Mouse (Mus musculus) erythroblast, adult 5-6 weeks (primary cell): ENCODE results near the gene Macf1. TPM values are rescaled to one million over a fixed set of nuclear protein-coding genes. Genes with fewer than 3 reads are reported as not detected.
"Not testable (repeated sequence)": the region's sequence is repeated elsewhere in the genome, so short reads cannot be mapped to it uniquely, and the experiment has no call there.

ENCODE experiments used
- ATAC-seq: replicated peaks from 2 replicates; pipeline ENCODE4 v1.8.0; 2016; ENCODE audit warnings: moderate number of reproducible peaks, mild to moderate bottlenecking, moderate TSS enrichment, inconsistent platforms; ENCODE audit not compliant: poor library complexity, low FRiP score, severe bottlenecking
- total RNA-seq, 2 experiments: library from RNA; stranded (forward) in 1 of 2; stranded (reverse) in 1 of 2; fragments of 150-400 nt in 1 of 2; fragments of 200-764, 138-1000 nt in 1 of 2; gene quantifications; 2 replicates each; pipeline versions ENCODE4 v1.2.3 to v1.2.4; 2015 to 2017; ENCODE audit warnings: low replicate concordance in 2 of 2

Macf1 gene
- total RNA-seq, 2 experiments from 2014 or later, result 52.5 to 65.5 TPM

- ATAC-seq, result no peak
Measured at GRCm38 (mm10) chr4:123565291-123565861, 118.8 kb downstream of the Macf1 start.

- 0 out of 2 replicates have a peak, but pooled peaks have one; percentile 55 for ATAC-seq
Measured at GRCm38 (mm10) chr4:123564051-123564791, 119.9 kb downstream of the Macf1 start.

GRCm38 (mm10) chr4:123562177-123562815, 121.9 kb downstream of the Macf1 start:
- no peak for ATAC-seq

DNA sequence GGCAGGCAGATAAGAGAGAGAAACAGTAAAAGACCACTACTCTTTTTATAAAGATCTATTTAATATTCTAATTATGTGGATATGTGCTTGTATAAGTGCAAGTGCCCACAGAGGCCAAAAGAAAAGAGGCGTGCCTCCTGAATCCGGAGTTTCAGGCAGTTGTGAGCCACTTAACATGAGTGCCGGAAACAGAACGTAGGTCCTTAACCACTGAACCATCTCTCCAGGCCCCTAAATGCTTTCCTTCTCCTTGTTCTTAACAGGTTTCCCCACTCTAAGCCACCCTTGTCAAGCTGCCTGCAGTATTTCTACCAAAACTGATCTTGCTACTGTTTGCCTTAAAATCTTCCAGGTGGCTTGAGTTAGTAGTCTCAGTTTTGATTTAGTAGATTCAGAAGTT, 123.3 kb downstream of the Macf1 start:
- no peak for ATAC-seq

- ATAC-seq, result no peak
Measured at GRCm38 (mm10) chr4:123558496-123558895, 125.7 kb downstream of the Macf1 start.

- no peak for ATAC-seq
Measured at GRCm38 (mm10) chr4:123555251-123555650, 128.9 kb downstream of the Macf1 start.

DNA sequence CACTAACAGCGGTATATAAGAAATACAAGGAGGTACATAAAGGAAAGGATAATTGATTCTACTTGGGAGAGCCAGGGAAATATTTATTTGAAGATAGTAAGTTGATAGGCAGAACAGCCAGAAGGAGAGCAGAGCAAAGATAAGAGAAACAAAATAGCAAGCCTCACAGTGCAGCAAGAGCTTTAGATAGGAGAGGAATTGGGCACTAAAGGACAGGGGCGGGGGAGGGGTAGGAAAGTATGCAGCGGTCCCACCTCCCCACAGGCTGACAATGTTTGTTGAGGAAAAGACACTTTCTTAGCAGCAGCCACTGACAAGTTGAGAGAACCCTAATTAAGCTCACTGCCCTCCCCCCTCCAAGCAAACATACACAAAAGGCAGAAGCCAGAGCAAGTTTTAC, 131.5 kb downstream of the Macf1 start:
- ATAC-seq, result no peak

GRCm38 (mm10) chr4:123548317-123548716, 135.8 kb downstream of the Macf1 start:
- no peak for ATAC-seq

DNA sequence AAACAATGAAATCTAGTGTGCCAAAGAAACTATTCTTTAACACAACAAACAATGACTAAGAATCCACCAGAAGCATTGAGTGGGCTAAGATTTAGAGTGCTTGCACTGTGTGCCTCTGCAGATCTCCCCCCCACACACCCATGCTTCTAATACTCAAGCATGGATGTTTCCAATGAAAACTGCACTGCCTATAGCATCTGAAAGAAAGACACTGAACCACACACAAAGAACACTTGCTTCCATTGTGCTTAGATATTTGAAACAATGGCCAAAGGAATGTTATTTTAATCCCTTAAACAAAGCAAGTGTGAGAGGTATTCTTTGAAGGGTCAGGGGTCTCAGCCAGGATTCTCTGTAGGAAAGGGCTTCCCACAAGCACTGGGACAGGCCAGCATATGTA, 140.5 kb downstream of the Macf1 start:
- ATAC-seq, result no peak

DNA sequence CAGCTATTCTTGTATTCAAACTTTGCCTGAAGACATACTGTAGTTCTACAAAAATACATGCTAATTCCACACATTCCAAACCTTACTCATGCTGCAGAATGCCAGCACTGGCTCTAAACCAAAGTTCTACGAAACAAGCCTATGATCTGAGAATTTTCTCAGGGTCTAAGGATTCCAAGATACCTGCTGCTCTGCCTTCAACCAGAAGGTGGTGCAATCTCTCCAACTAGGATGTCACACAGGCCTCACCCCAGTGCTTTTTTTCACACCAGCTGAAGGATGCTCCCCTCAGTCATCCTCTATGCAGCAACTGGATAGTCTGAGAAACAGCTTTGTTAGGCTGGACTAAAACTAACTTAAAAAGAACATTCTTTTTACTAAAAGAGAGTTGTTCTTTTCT, 148.9 kb downstream of the Macf1 start:
- ATAC-seq, result no peak

DNA sequence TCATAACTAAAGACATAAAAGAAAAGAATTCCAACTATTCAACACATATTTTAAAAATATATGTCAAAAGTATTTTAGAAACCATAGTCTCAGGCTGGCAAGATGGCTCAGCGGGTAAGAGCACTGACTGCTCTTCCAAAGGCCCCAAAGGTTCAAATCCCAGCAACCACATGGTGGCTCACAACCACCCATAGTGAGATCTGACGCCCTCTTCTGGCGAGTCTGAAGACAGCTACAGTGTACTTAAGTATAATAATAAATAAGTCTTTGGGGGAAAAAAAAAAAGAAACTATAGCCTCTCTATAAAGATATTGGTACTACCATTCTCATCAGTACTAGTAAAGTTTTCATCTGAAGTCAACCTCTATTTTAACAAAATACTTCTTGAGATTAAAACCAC, 152.2 kb downstream of the Macf1 start:
- ATAC-seq, result no peak

GRCm38 (mm10) chr4:123530976-123531375, 153.2 kb downstream of the Macf1 start:
- no peak for ATAC-seq

DNA sequence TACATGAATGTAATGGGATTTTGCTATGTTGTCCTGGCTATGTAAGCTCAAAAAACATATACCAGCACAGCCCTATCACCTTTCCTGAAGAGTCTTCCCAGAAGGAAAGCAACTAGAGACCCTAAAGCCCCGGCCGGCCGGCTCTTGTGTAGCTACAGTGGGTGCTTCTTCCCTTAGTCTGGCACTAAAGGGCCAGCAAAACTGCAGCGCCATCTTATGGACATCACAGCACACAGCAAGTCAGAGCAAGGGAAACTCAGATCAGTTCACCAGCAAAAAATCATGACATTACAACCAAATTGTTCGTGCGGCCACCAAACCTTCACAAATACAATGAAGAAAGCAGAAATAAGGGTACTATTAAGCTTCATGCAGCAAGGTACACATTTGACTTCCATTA, 154.9 kb downstream of the Macf1 start:
- ATAC-seq, result no peak

GRCm38 (mm10) chr4:123527607-123528010, 156.6 kb downstream of the Macf1 start:
- ATAC-seq, result no peak

- no peak for ATAC-seq
Measured at GRCm38 (mm10) chr4:123526779-123527280, 157.3 kb downstream of the Macf1 start.

DNA sequence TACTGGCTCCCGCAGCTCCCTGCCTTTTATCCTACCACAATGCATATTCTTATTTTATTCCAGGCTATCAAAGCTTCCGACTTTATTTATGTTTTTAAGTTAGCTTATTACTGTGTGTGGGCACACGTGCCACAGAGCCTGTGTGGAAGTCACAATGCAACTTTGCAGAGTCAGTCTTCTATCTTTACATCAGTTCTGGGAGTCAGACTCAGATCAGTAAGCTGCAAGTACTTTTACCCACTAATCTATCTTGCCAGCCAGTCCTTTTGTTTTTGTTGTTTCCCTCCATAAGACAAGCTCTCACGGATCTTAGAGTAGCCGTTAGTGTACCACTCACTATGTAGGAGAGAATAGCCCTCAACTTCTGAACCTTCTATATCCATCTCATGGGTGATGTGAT, 159.4 kb downstream of the Macf1 start:
- ATAC-seq, result no peak

GRCm38 (mm10) chr4:123520123-123520522, 164.0 kb downstream of the Macf1 start:
- not testable (repeated sequence) for ATAC-seq

- ATAC-seq, result no peak
Measured at GRCm38 (mm10) chr4:123515673-123516072, 168.5 kb downstream of the Macf1 start.

DNA sequence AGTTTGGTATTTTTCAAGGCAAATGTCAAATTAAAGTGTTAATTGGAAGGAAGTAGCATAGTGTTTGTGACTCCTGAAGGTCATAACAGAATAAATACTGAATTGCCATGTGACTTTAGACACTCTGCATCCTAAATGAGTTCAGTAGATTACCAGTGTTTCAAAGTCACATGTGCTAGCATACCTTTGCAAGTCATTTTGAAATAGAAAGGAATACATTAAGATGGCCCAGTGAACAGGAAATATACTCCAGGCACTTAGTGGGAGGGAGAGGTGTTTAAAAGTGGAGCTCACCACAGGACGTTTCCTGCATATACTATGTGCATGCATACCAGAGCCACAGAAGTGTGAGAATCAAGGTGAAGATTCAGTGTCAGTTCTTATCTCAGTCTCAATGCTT, 174.0 kb downstream of the Macf1 start:
- no peak for ATAC-seq

DNA sequence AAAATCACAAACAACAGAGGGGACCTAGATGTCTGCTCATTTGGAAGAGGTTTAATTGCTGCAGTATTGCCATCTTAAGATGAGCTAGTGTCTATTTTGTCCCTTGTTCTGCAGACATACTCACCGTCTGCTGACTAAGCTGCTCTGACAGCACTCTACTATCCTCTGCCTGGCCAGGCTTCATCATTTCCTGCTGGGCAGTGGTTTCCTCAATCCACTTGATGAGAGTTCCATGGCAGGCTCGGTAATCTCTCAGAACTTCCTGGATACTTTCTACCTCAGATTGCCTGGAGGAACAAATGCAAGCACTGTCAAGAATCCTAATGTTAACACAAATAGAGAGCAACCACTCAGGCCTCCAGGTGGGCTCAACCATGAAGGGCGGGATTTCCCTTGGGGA, 195.1 kb downstream of the Macf1 start:
- no peak for ATAC-seq

- ATAC-seq, result no peak
Measured at GRCm38 (mm10) chr4:123479991-123480390, 204.2 kb downstream of the Macf1 start.
